Mouse (Mus musculus): ENCODE data around the gene Lman2l.

The Lman2l gene

DNA sequence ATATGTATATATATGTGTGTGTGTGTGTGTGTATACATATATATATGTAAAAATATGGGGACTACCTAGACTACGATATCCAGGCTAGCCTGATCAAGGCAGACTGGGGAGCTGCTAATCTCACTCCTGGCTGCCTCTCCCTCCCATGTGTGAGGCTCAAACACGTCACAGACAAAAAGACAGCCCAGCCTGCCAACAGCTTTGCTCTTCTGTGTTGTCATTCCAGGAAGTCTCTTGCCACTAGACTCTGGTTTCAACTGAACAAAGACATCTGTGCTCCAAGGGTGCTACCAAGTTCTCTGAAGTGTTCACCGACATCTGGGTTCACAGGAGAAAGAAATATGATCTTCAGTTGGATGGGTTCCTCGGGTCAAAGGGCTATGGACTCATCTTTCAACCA is 10.0 kb downstream of the Lman2l start:
- no peak for TF ChIP-seq GATA4 (IDR thresholded peaks at IDR 0.05; ENCODE audit: insufficient replicate concordance, low read length)

DNA sequence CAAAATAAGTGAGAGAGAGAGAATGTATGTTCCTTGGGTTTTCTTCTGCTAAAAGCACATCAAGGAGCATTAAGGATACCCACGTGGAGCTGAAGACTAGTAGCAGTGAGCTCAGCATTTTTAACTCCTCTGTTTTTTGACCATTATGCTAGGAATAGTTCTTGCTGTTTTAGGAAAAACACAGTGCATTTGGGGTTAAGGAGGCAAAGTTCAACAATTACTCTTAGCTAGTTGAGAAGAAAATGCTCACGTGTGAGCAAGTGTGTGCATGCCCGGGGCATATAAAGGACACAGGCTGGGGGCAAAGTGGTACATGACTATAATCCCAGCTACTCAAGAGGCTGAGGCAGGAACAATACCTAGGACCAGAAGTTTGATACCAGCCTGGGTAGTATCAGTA is 11.5 kb downstream of the Lman2l start:
- TF ChIP-seq GATA4 (IDR thresholded peaks at IDR 0.05; ENCODE audit: insufficient replicate concordance, low read length) = no peak

DNA sequence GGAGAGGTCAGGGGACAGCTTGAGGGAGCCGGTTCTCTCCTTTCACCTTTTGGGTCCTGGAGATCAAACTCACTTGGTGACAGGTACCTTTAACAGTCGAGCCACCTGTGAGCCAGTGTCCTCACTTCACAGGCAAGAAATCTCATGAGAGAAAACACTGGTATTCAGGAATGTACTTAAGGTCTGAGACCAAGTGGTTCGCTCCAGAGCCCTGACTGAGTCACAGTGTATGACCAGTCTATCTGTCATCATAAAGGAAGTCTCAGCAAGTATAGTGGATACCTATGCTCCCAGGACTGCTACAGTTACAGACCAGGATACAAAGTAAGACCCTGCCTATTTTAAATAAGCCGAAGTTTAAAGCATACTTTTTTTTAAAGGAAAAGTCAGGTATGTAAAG is 12.1 kb downstream of the Lman2l start:
- no peak for TF ChIP-seq GATA4 (IDR thresholded peaks at IDR 0.05; ENCODE audit: insufficient replicate concordance, low read length)

DNA sequence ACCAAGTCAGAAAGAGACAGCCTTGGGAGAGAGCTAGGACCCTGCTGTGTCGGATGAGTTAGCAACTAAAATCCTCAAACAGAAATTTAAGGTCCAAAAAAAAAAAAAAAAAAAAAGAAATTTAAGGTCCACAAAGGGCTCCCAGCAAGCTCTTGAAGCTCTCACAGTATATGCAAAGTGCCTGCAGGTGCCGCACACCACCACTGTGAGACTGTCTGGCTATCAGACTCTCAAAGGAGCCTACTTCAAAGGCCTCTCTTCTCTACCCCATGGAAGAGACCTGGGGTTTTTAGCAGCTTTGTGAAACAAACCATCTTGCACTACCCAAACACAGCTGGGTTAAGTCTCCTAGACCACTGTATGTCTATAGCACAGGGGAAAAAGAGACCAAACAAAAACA is 15.6 kb downstream of the Lman2l start:
- no peak for TF ChIP-seq GATA4 (IDR thresholded peaks at IDR 0.05; ENCODE audit: insufficient replicate concordance, low read length)

DNA sequence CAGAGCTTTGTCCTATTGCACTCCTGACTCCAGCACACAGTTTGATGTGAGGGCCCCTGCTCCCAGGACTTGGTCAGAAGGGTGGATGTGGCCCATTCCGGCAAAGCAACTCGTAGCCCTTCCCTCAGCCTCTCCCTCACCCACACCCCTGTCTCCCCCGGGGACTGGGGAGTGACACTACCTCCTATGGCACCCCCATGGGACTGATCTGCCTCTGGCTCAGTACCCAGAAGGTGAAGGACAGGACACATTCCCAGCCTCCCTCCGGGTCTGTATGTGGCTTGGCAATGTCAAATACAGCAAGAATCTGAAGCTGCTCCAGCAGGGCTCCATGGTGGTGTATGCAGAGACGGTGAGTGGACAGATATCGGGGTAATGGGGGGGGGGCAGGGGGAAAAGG is 40.5 kb downstream of the Lman2l start:
- TF ChIP-seq GATA4 (IDR thresholded peaks at IDR 0.05; ENCODE audit: insufficient replicate concordance, low read length) = no peak

DNA sequence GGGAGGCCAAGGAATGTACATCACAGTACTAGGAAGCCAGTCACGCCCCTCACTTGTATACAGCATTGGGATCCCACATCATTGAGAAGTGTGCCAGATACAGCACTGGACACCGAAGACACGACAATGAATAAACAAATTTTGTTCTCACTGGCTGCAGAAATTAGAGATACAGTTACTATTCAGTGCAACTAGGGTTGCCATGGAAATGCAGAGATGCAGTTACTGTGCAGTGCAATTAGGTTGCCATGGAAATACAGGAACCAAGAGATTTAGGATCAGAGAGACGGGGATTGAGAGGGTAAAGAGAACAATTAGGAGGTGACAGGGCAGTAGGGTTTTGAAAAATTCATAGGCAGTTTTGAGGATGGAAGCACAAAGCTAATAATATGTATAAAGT is 43.6 kb downstream of the Lman2l start:
- no peak for TF ChIP-seq GATA4 (IDR thresholded peaks at IDR 0.05; ENCODE audit: insufficient replicate concordance, low read length)

DNA sequence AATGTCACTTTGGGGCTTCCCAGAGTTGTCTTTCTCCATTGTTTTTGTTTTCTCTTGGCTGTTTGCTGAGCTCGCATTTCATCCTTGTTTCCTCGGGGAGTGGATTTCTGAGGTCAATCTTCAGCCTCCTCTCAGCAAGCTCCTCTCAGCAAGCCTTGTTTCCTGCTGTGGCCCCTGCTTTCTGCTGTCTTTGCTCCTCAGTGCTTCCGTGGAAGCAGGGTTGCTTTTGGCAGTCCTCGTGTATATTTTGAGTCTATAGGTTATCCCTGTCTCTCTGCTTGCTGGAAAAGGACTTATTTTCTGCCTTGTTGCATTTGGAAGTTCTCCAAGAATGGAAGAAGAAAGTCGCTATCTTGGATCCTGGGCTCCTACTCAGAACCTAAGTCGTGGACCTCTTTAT is 48.0 kb downstream of the Lman2l start:
- TF ChIP-seq GATA4 (IDR thresholded peaks at IDR 0.05; ENCODE audit: insufficient replicate concordance, low read length) = no peak

DNA sequence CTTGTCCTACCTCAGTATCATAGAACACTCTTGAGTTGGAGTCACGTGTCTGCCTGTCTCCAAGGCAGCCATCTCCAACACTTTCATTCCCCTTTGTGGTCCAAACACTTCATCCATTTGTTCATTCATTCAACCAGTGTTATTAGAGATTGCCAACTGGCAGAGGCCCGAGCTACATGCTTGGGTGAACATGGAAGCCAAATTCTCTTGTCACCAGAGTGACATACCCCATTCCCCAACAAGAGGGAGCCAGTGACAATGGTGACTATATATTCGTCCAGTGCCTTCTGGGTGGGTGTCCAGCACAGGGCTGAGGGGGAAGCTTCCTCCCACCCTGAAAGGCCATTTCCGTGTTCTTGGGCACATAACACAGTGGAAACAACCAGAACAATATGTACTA is 65.5 kb downstream of the Lman2l start:
- TF ChIP-seq GATA4 (IDR thresholded peaks at IDR 0.05; ENCODE audit: insufficient replicate concordance, low read length) = no peak

DNA sequence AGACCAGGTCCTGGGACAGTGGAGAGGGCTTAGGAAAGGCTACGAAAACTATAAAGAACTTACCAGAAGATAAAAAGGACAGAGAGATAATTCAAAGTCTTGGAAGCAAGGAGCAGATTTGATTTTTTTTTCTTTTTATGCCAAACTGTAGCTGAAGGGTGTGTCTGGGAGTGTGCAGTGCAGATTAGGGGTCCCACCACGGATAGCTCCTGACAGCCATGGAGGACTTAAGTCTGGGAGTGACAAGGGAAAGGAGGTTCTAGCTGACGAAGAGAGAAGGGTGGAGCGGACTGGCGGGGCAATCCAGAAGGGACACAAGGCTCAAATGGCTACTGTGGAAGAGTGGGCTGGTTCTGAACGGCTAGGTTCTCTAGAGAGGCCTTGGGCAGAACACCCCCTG is 66.2 kb downstream of the Lman2l start:
- no peak for TF ChIP-seq GATA4 (IDR thresholded peaks at IDR 0.05; ENCODE audit: insufficient replicate concordance, low read length)

DNA sequence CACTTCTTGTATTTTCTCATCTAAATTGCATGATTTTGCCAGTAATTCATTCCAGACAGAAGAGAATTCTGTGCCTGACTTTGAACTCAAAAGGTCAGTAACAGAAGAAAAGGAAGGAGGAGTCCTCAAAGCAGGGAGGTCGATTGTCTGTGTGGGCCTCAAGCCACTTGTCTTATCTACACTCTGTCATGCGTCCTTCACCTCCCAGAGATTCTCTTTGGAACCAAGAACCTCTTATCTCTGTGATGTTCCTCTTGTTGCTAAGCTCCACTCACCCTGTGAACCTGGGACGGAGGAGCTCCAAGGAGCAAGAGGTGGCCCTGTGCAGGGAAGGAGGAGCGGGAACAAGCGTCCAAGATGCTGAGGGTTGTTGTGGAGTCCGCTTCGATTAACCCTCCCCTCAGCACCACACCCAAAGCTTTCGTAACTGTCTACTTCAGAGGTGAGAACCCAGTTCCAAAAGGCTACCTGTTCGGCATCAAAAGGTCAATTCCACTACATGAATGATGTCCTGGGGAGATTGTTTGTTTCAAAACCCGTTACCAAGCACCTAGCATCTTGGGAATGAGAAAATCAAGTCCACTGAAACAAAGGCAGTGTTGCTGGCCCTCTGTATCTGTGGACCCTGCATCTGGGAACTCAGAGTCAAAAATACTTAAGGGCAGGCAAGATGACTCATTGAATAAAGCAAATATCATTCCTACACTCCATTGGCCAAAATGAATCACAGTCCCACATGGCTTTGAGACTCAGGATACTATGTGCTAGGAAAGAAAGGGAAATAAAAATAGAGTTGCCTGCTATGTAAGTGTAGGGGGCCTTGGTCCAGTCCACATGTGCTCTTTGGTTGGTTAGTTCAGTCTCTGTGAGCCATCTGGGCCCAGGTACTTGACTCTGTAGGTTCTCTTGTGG is 72.9 kb downstream of the Lman2l start, which contains the start of gene Fer1l5:
Gene Fer1l5, plus strand, starts transcription at position 358 of the 912 bp plus-strand sequence.
- TF ChIP-seq GATA4 (IDR thresholded peaks at IDR 0.05; ENCODE audit: insufficient replicate concordance, low read length) = no peak

DNA sequence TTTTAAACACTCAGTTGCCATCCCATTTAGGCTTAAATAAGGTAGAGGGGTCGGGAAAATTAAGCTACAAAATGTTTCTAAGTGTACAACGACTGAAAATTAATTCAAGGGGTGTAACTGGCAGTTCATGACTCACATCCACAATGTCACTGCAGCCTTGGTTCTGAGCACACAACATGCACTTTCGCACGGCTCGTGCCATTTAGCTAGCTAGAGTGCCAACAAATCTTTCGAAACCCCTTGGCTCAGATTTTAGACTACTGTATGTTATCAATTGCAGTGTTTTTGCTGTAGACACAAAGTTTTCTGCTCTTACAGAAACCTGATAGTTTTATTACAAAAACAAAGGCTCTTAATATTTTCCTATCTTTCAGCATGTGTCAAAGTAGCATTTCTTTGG is 74.2 kb downstream of the Lman2l start:
- no peak for TF ChIP-seq GATA4 (IDR thresholded peaks at IDR 0.05; ENCODE audit: insufficient replicate concordance, low read length)
